Mouse (Mus musculus): Measurements from ENCODE around the gene Ifi47. TPM values are rescaled to one million over a fixed set of nuclear protein-coding genes. Genes with fewer than 3 reads are reported as not detected.

Gene Ifi47
- polyA plus RNA-seq, 1 experiment: 16.9 TPM

DNA sequence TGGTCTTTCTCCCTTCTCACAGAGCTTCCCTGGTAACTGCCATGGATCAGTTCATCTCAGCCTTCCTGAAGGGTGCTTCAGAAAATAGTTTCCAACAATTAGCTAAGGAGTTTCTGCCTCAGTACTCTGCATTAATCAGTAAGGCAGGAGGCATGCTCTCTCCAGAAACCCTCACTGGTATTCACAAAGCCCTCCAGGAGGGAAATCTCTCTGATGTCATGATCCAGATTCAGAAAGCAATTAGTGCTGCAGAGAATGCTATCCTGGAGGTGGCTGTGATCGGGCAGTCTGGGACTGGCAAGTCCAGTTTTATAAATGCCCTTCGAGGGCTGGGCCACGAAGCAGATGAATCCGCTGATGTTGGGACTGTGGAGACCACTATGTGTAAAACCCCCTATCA, 19.0 kb downstream of the Ifi47 start:
- Histone ChIP-seq H3K36me3 (ENCODE audit: control insufficient read depth, insufficient read depth, low read length) (peaks cover 22% of the 10 kb centered on the region), H3K4me1 (ENCODE audit: control insufficient read depth, insufficient read depth, insufficient read length) (peaks cover 15% of the 10 kb centered on the region), H3K27ac (ENCODE audit: insufficient read depth, low read length) (peak overlapping the region; percentile 1), H3K27me3 (ENCODE audit: control insufficient read depth, insufficient read depth, low read length) (no peaks in the 10 kb centered on the region), H3K4me3 (ENCODE audit: extremely low read depth, insufficient read depth, insufficient read length) (no peak overlapping the region)
- 95% methylated on average over 4 of the region's 4 CpGs for WGBS
- no peak for DNase-seq (ENCODE audit: low read depth in 1 of 2, low spot score in 2 of 2)
- TF ChIP-seq POLR2A (IDR thresholded peaks at IDR 0.05; ENCODE audit: low read depth, low read length) (no peak), CTCF (IDR thresholded peaks at IDR 0.05; ENCODE audit: extremely low read depth, insufficient read depth, insufficient read length, insufficient replicate concordance) (no peak)

DNA sequence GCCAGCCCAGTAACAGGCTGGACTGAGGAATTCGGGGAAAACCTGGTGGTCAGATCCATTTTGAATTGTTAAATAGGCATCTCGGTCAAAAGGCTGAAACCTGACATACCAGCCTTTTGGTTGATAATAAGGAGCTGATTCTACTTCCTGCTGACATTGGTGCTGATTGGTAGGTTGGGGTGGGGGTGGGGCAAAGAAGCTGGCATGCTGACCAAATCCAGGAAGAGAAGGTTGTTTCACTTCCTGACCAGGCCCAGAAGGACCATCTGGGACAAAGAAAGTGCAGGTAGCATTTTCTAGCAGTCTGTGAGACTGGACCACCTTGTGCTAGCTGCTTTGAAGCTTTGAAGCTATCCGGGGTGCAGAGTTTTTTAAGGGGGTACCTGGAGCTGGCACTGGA, 24.0 kb downstream of the Ifi47 start:
- no peak overlapping the region for H3K4me3 ChIP-seq (ENCODE audit: extremely low read depth, insufficient read depth, insufficient read length)
- no peaks in the 10 kb centered on the region for H3K27me3 ChIP-seq (ENCODE audit: control insufficient read depth, insufficient read depth, low read length)
- peak overlapping the region; percentile 74 for H3K27ac ChIP-seq (ENCODE audit: insufficient read depth, low read length)
- peak in 1 of 2 experiments; percentile 55 for DNase-seq (ENCODE audit: low read depth in 1 of 2, low spot score in 2 of 2)
- H3K4me1 ChIP-seq (ENCODE audit: control insufficient read depth, insufficient read depth, insufficient read length): peaks cover 12% of the 10 kb centered on the region; the same call in 1 of the 2 replicates
- H3K36me3 ChIP-seq (ENCODE audit: control insufficient read depth, insufficient read depth, low read length): peaks cover 19% of the 10 kb centered on the region
- 68% methylated on average over 3 of the region's 3 CpGs for WGBS
- TF ChIP-seq POLR2A (IDR thresholded peaks at IDR 0.05; ENCODE audit: low read depth, low read length) (no peak), CTCF (IDR thresholded peaks at IDR 0.05; ENCODE audit: extremely low read depth, insufficient read depth, insufficient read length, insufficient replicate concordance) (no peak)

DNA sequence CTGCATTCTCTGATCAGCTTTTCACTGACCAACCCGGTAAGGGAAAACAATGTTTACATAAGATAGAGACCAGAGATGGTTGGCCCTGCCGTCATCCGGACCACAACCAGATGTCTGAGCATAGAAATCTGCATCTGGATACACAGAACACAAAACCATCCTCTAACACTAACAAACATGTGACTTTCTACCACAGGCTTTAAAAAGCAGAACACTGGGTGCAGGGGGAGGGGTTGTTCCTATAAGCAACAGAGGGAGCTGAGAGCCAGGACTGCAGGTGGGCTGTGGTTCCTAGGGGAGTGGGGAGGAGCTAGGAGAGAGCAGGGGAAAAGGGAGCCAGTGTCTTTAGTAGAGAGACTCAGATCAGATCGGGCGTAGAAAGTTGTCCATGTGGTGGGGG, 25.1 kb downstream of the Ifi47 start:
- Histone ChIP-seq H3K4me1 (ENCODE audit: control insufficient read depth, insufficient read depth, insufficient read length) (peaks cover 12% of the 10 kb centered on the region; the same call in 1 of the 2 replicates), H3K27me3 (ENCODE audit: control insufficient read depth, insufficient read depth, low read length) (no peaks in the 10 kb centered on the region), H3K36me3 (ENCODE audit: control insufficient read depth, insufficient read depth, low read length) (peaks cover 9% of the 10 kb centered on the region; the same call in 1 of the 2 replicates), H3K4me3 (ENCODE audit: extremely low read depth, insufficient read depth, insufficient read length) (no peak overlapping the region; the same call in 1 of the 2 replicates), H3K27ac (ENCODE audit: insufficient read depth, low read length) (peak overlapping the region; percentile 68)
- TF ChIP-seq CTCF (IDR thresholded peaks at IDR 0.05; ENCODE audit: extremely low read depth, insufficient read depth, insufficient read length, insufficient replicate concordance): no peak
- no peak for TF ChIP-seq POLR2A (IDR thresholded peaks at IDR 0.05; ENCODE audit: low read depth, low read length)
- DNase-seq (ENCODE audit: low read depth in 1 of 2, low spot score in 2 of 2): no peak
- 31% methylated on average over 5 of the region's 5 CpGs for WGBS

DNA sequence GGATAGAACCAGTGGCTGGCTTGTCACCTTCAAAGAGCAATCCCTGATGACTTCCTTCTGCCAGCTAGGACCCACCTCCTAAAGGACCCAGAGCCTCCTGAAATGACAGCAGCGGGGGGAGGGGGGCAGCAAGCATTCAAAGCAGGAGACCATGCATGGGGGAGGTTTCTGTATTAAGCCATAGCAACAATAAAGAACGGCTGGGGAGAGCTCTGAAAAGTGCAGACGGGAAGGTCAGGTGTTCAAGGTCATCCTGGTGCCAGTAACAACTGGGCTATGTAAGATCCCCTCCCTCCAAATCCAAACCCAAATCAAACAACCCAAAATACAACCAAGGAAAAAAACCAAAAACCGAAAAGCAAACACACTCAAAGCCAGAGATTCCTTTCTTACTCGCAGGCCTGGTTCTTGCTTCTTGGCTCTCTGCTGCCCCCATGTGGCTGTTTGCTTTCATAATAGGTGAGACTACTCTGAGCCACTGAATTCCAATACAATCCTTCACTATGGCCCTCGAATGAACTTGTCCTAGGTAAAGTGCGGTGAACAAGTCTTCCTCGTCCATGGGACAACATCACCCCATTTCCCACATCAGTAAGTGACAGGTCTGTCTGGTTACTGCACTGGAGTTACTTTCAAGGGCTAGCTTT, 26.8 kb downstream of the Ifi47 start:
- peak; percentile 67 to 89 for DNase-seq (ENCODE audit: low read depth in 1 of 2, low spot score in 2 of 2)
- H3K27me3 ChIP-seq (ENCODE audit: control insufficient read depth, insufficient read depth, low read length): no peaks in the 10 kb centered on the region
- H3K27ac ChIP-seq (ENCODE audit: insufficient read depth, low read length): 0 out of 2 replicates have a peak overlapping the region, but pooled peaks have one; percentile 26
- whole genome bisulfite sequencing: 24% methylated on average over 8 of the region's 8 CpGs
- no peak overlapping the region for H3K4me3 ChIP-seq (ENCODE audit: extremely low read depth, insufficient read depth, insufficient read length)
- peaks cover 12% of the 10 kb centered on the region; the same call in 1 of the 2 replicates for H3K4me1 ChIP-seq (ENCODE audit: control insufficient read depth, insufficient read depth, insufficient read length)
- H3K36me3 ChIP-seq (ENCODE audit: control insufficient read depth, insufficient read depth, low read length): no peaks in the 10 kb centered on the region
- peak; percentile 80; the same call in 1 of the 2 replicates for TF ChIP-seq CTCF (IDR thresholded peaks at IDR 0.05; ENCODE audit: extremely low read depth, insufficient read depth, insufficient read length, insufficient replicate concordance)
- no peak for TF ChIP-seq POLR2A (IDR thresholded peaks at IDR 0.05; ENCODE audit: low read depth, low read length)

DNA sequence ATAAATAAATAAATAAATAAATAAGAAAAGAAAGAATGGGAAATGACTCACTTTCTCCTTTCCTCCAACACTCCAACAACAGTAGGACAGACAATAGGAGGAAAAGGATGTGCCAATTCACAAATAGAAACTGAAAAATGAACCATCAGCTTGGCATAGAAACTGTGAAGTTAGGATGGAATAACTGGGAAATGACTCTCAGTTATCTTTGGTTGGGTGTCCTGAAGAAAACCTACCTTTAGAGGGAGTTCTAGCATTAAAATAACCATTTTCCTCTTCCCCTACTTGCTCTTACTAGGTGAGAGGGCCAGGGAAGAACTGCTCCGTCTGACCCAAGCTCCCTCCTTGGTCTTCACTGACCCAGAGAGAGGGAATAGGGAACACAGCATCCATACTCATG, 29.4 kb downstream of the Ifi47 start:
- Histone ChIP-seq H3K36me3 (ENCODE audit: control insufficient read depth, insufficient read depth, low read length) (no peaks in the 10 kb centered on the region), H3K27ac (ENCODE audit: insufficient read depth, low read length) (no peak overlapping the region), H3K4me3 (ENCODE audit: extremely low read depth, insufficient read depth, insufficient read length) (no peak overlapping the region), H3K27me3 (ENCODE audit: control insufficient read depth, insufficient read depth, low read length) (no peaks in the 10 kb centered on the region), H3K4me1 (ENCODE audit: control insufficient read depth, insufficient read depth, insufficient read length) (peaks cover 8% of the 10 kb centered on the region; the same call in 1 of the 2 replicates)
- WGBS: 70% methylated on average over 1 of the region's 1 CpGs
- TF ChIP-seq CTCF (IDR thresholded peaks at IDR 0.05; ENCODE audit: extremely low read depth, insufficient read depth, insufficient read length, insufficient replicate concordance) (no peak), POLR2A (IDR thresholded peaks at IDR 0.05; ENCODE audit: low read depth, low read length) (no peak)
- DNase-seq (ENCODE audit: low read depth in 1 of 2, low spot score in 2 of 2): no peak

DNA sequence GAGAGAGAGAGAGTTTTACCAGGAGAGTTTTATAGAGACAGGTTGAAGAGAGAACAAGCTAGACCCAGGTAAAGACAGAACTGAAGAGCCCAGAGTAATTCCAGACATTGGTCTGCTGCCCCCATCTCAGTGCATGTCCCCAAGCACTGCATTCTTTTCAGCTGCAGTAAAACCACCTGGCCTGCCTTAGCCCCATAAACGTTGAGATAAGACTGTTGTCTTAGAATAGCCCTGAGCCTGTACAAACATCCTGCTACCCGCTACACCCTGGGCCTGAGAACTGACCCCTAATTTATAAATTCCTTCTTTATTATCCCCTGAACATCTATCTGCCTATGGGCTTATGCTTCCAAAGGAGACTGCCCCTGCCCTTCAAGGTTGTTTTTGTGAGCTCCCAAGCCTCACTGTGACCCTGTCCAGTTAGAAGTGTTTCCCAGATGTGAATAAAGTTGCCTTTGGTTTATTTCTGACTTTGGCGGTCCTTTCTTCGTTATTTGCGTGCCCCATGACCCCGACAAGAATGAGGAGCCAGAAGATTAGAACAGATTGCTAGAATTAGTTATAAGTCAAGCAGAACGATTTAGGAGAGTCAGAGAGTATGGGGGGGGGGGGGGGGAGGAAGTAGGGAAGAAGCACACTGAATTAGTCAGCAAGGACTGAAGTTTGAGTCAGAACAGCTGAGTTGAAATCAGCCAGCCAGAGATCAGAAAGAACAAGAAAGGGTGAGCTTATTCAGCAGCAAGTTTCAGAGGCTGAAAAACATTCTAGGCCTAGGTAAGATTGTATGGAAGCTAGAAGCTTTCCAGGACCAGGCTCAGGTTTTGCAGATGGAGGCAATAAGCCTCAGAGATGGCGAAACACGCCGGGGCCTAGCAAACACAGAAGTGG, 31.5 kb downstream of the Ifi47 start:
- H3K27me3 ChIP-seq (ENCODE audit: control insufficient read depth, insufficient read depth, low read length): no peaks in the 10 kb centered on the region
- no peak for DNase-seq (ENCODE audit: low read depth in 1 of 2, low spot score in 2 of 2)
- H3K36me3 ChIP-seq (ENCODE audit: control insufficient read depth, insufficient read depth, low read length): no peaks in the 10 kb centered on the region
- 76% methylated on average over 10 of the region's 10 CpGs for WGBS
- no peaks in the 10 kb centered on the region for H3K4me1 ChIP-seq (ENCODE audit: control insufficient read depth, insufficient read depth, insufficient read length)
- TF ChIP-seq CTCF (IDR thresholded peaks at IDR 0.05; ENCODE audit: extremely low read depth, insufficient read depth, insufficient read length, insufficient replicate concordance) (no peak), POLR2A (IDR thresholded peaks at IDR 0.05; ENCODE audit: low read depth, low read length) (no peak)
- H3K4me3 ChIP-seq (ENCODE audit: extremely low read depth, insufficient read depth, insufficient read length): no peak overlapping the region
- H3K27ac ChIP-seq (ENCODE audit: insufficient read depth, low read length): no peak overlapping the region

Data from spleen, adult 2 months (tissue).